Mouse (Mus musculus): ENCODE measurements around the gene Tubb1. TPM values are rescaled to one million over a fixed set of nuclear protein-coding genes. Genes with fewer than 3 reads are reported as not detected.

Tubb1 gene
- 11.0 and 14.6 TPM in 2 replicates for polyA plus RNA-seq (2014; fragmentation: Nextera tagmentation; extraction: Ambion mirVana)

DNA sequence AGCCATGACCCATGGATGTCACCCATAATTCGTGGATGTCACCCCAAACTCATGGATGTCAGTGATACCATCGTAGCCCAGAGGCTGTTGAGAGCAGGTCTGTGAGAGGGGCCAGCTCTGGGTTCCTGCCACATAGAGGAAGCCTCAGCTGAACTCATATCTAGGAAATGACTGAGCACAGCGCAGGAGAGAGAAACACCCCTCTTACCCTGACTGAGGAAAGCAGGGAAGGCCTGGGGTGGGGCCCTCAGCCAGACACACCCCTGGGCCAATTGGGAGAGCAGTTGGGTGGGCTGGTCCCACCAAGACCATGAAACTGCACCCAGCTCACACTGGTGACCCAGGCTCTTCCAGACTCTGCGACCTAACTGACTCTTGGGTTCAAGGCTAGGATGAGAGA lies at the start of gene Tubb1:
TSS of gene Tubb1 (plus strand) at position 343 of the 400 bp plus-strand sequence.
- no peak within 1 kb of the TSS for H3K9ac ChIP-seq (ENCODE audit: low read depth, low read length)
- H3K4me2 ChIP-seq, result no peak within 1 kb of the TSS
- no peaks in the 10 kb centered on the region for H3K9me3 ChIP-seq (replicated peaks; ENCODE audit: control insufficient read depth, low read length)
- WGBS (ENCODE audit: insufficient replicate concordance), result 53% methylated on average over 4 of the region's 4 CpGs
- no peak within 1 kb of the TSS for H3K4me3 ChIP-seq (ENCODE audit: low read depth, low read length)
- no peak within 1 kb of the TSS for H3K27ac ChIP-seq (ENCODE audit: low read depth, low read length)
- ATAC-seq (replicated peaks; ENCODE audit: insufficient number of reproducible peaks, low FRiP score, low TSS enrichment), result peak; percentile 55; the same call in 1 of the 2 replicates
- H3K36me3 ChIP-seq (ENCODE audit: control insufficient read depth, insufficient read depth, low read length), result no peaks in the 10 kb centered on the region
- H3K4me1 ChIP-seq (ENCODE audit: control insufficient read depth, insufficient read depth, low read length), result no peaks in the 10 kb centered on the region
- no peaks in the 10 kb centered on the region; the same call in 1 of the 2 replicates for H3K27me3 ChIP-seq (ENCODE audit: control insufficient read depth, insufficient read depth, low read length)

DNA sequence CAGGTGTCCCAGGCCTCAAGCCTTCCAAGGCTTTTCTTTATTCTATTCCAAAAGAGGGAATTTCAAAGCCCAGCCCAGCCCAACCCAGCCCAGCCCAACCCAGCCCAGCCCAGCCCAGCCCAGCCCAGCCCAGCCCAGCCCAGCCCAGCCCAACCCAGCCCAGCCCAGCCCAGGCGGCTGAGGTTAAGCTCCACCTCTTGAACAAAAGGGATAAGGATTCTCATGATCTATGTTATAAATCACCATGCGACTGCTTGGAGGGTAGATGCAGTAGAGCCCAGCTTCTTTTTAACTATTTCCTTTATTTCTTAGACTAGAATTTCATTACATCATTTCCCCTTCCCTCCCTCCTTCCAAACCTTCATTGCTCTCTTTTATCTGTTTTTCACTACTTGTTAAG lies 40.3 kb upstream of the Tubb1 start:
- 46% methylated on average over 2 of the region's 2 CpGs for WGBS (ENCODE audit: insufficient replicate concordance)
- Histone ChIP-seq H3K9ac (ENCODE audit: low read depth, low read length) (no peak overlapping the region), H3K4me3 (ENCODE audit: low read depth, low read length) (no peak overlapping the region), H3K4me1 (ENCODE audit: control insufficient read depth, insufficient read depth, low read length) (no peaks in the 10 kb centered on the region), H3K4me2 (no peak overlapping the region), H3K9me3 (replicated peaks; ENCODE audit: control insufficient read depth, low read length) (no peaks in the 10 kb centered on the region), H3K27ac (ENCODE audit: low read depth, low read length) (no peak overlapping the region), H3K36me3 (ENCODE audit: control insufficient read depth, insufficient read depth, low read length) (no peaks in the 10 kb centered on the region), H3K27me3 (ENCODE audit: control insufficient read depth, insufficient read depth, low read length) (no peaks in the 10 kb centered on the region)
- no peak for ATAC-seq (replicated peaks; ENCODE audit: insufficient number of reproducible peaks, low FRiP score, low TSS enrichment)

DNA sequence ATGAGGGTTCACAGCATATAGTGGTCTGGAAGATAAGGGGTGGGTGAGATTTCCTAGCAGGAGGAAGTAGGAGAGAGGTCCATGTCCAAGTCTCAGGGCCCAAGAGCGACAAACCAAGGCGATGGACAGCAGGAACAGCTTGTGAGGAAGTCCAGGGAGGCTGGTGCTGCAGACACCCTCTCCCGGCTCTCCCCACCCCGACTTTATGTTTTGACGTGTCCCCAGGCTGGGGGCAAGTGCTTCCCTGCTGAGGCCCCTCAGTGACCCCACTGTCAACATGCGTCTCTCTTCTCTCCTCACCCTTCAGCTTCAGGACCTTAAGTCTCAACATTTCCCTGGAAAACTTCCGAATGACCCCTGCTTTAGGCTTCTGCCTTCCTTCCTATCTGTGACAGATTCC lies 37.4 kb upstream of the Tubb1 start:
- H3K9ac ChIP-seq (ENCODE audit: low read depth, low read length), result no peak overlapping the region
- no peak overlapping the region for H3K4me2 ChIP-seq
- ATAC-seq (replicated peaks; ENCODE audit: insufficient number of reproducible peaks, low FRiP score, low TSS enrichment), result no peak
- no peak overlapping the region for H3K27ac ChIP-seq (ENCODE audit: low read depth, low read length)
- H3K27me3 ChIP-seq (ENCODE audit: control insufficient read depth, insufficient read depth, low read length), result no peaks in the 10 kb centered on the region
- H3K36me3 ChIP-seq (ENCODE audit: control insufficient read depth, insufficient read depth, low read length), result no peaks in the 10 kb centered on the region
- no peak overlapping the region for H3K4me3 ChIP-seq (ENCODE audit: low read depth, low read length)
- H3K4me1 ChIP-seq (ENCODE audit: control insufficient read depth, insufficient read depth, low read length), result peaks cover 5% of the 10 kb centered on the region
- WGBS (ENCODE audit: insufficient replicate concordance), result 61% methylated on average over 7 of the region's 7 CpGs
- H3K9me3 ChIP-seq (replicated peaks; ENCODE audit: control insufficient read depth, low read length), result no peaks in the 10 kb centered on the region

DNA sequence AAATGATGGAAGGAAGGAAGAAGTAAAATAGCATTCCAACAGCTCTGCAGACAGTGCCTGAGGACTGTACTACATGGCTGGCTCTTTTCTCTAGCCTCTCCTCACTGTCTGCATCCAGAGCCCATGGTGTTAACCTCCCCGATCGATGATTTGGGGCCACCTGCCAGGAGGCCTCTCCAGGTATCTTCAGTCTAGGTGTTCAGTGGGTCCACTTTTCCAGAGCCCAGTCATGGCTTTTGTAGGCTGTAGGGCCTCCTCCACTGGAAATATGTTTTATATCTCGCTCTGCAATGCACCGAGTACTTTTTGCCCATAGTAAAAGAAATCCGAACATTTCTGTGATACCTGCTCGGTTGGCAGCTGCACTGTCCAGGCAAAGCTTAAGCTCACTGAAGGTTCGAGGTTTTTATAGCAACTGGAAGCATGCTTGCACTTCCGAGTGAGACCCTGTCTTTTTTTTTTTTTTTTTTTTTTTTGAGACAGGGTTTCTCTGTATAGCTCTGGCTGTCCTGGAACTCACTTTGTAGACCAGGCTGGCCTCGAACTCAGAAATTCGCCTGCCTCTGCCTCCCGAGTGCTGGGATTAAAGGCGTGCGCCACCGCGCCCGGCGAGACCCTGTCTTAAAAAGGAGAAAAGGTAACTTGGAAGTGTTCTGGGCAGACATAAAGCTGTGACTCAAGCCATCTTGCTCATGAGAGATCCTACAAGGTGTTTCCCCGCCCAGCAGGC lies 35.3 kb upstream of the Tubb1 start:
- H3K9me3 ChIP-seq (replicated peaks; ENCODE audit: control insufficient read depth, low read length), result no peaks in the 10 kb centered on the region
- no peak overlapping the region; the same call in 1 of the 2 replicates for H3K9ac ChIP-seq (ENCODE audit: low read depth, low read length)
- peak overlapping the region; percentile 70 for H3K4me2 ChIP-seq
- H3K27ac ChIP-seq (ENCODE audit: low read depth, low read length), result no peak overlapping the region
- peak overlapping the region; percentile 83 for H3K4me3 ChIP-seq (ENCODE audit: low read depth, low read length)
- H3K36me3 ChIP-seq (ENCODE audit: control insufficient read depth, insufficient read depth, low read length), result no peaks in the 10 kb centered on the region
- WGBS (ENCODE audit: insufficient replicate concordance), result 47% methylated on average over 18 of the region's 18 CpGs
- peaks cover 5% of the 10 kb centered on the region for H3K4me1 ChIP-seq (ENCODE audit: control insufficient read depth, insufficient read depth, low read length)
- no peaks in the 10 kb centered on the region for H3K27me3 ChIP-seq (ENCODE audit: control insufficient read depth, insufficient read depth, low read length)
- ATAC-seq (replicated peaks; ENCODE audit: insufficient number of reproducible peaks, low FRiP score, low TSS enrichment), result no peak

DNA sequence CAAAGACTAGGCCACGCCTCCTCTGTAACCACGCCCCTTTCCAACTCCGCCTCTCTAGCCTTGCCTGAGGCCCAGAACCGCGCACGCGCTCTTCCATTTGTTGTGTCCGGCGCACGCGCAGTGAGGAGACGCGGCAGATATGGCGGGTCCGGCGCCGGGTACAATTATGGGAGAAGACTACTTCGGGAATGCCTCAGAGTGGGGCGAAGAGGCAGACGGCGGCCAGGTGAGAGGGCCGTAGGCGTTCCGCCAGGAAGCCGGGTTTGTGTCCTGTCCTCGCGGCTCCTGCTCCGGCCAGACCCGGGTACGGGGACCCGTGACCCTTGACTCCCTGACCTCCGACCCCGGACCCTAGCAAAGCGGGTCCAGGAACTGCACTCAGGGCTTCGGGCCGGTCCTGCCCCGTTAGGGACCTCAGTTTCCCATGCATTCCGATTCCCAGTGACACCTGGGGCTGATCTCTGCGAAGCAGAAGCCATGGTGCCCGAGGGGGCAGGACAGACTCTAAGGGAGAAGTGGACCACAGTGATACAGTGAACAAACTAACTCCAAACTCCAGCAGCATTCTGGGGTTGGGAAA lies 34.7 kb upstream of the Tubb1 start, which contains the start of gene Nelfcd:
TSS of gene Nelfcd (plus strand) at position 74 of the 580 bp plus-strand sequence.
- ATAC-seq (replicated peaks; ENCODE audit: insufficient number of reproducible peaks, low FRiP score, low TSS enrichment), result peak; percentile 95
- WGBS (ENCODE audit: insufficient replicate concordance), result under 1% methylated on average over 40 of the region's 40 CpGs
- H3K9me3 ChIP-seq (replicated peaks; ENCODE audit: control insufficient read depth, low read length), result no peaks in the 10 kb centered on the region
- H3K9ac ChIP-seq (ENCODE audit: low read depth, low read length), result peak within 1 kb of the TSS; percentile 92
- H3K27me3 ChIP-seq (ENCODE audit: control insufficient read depth, insufficient read depth, low read length), result no peaks in the 10 kb centered on the region
- peaks cover 5% of the 10 kb centered on the region for H3K4me1 ChIP-seq (ENCODE audit: control insufficient read depth, insufficient read depth, low read length)
- no peak within 1 kb of the TSS for H3K27ac ChIP-seq (ENCODE audit: low read depth, low read length)
- peak within 1 kb of the TSS; percentile 70 for H3K4me2 ChIP-seq
- H3K36me3 ChIP-seq (ENCODE audit: control insufficient read depth, insufficient read depth, low read length), result no peaks in the 10 kb centered on the region
- H3K4me3 ChIP-seq (ENCODE audit: low read depth, low read length), result peak within 1 kb of the TSS; percentile 83

DNA sequence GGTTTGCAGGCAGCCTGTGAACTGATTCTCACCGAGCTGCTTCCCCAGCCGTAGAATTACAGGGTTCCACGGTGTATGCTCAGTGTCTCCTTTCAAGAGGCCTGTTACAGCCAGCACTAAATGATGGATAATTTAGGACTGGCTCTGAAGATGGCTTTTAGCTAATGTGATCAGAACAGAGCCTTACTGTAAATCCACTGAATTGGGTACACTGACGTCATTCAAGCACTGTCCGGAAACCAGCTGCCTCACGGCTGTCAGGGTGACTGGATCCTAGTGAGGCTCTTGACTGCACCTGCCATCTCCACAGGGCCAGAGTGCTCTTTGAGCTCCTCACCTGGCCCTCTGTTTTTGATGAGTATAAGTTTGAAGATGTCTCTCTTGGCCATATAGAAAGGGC lies 29.4 kb upstream of the Tubb1 start:
- H3K4me1 ChIP-seq (ENCODE audit: control insufficient read depth, insufficient read depth, low read length), result peaks cover 5% of the 10 kb centered on the region
- no peak overlapping the region for H3K9ac ChIP-seq (ENCODE audit: low read depth, low read length)
- H3K9me3 ChIP-seq (replicated peaks; ENCODE audit: control insufficient read depth, low read length), result no peaks in the 10 kb centered on the region
- 91% methylated on average over 6 of the region's 6 CpGs for WGBS (ENCODE audit: insufficient replicate concordance)
- H3K27ac ChIP-seq (ENCODE audit: low read depth, low read length), result no peak overlapping the region
- H3K4me2 ChIP-seq, result no peak overlapping the region
- H3K27me3 ChIP-seq (ENCODE audit: control insufficient read depth, insufficient read depth, low read length), result no peaks in the 10 kb centered on the region
- H3K36me3 ChIP-seq (ENCODE audit: control insufficient read depth, insufficient read depth, low read length), result peaks cover 16% of the 10 kb centered on the region; the same call in 1 of the 2 replicates
- no peak for ATAC-seq (replicated peaks; ENCODE audit: insufficient number of reproducible peaks, low FRiP score, low TSS enrichment)
- H3K4me3 ChIP-seq (ENCODE audit: low read depth, low read length), result no peak overlapping the region

DNA sequence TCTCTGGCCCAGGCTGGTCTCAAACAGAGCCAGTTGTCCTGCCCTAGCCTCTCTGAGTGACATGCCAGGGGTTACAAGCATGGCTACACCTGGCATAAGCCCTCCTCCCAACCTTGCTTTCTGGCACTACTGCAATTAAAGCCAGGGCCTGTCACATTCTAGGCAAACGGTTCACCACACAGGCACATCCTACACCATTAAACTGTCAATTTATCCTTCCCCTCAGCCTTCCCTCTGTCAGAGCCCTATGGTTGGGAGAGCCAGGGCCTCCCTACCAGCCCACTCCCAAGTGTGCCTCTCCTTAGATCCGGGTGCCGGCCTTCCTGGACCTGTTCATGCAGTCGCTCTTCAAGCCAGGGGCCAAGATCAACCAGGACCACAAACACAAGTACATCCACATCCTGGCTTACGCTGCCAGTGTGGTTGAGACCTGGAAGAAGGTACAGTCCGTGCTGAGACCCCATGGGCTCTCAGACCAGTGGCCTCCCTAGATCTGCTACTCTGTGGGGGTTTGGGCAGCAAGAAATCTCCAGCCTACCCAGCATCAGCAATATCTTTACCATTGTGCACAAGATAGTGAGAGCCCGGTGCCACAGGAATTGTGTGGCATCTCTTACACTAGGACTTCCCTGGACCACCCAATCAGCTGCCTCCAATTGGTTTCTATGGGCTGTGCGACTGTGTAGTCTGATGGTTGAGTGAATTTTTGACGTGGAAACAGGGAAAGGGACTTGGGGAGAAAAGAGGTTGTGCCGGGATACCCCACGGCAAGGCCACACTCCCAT lies 26.0 kb upstream of the Tubb1 start:
- 92% methylated on average over 11 of the region's 11 CpGs for WGBS (ENCODE audit: insufficient replicate concordance)
- no peaks in the 10 kb centered on the region for H3K27me3 ChIP-seq (ENCODE audit: control insufficient read depth, insufficient read depth, low read length)
- H3K9me3 ChIP-seq (replicated peaks; ENCODE audit: control insufficient read depth, low read length), result no peaks in the 10 kb centered on the region
- peaks cover 30% of the 10 kb centered on the region for H3K36me3 ChIP-seq (ENCODE audit: control insufficient read depth, insufficient read depth, low read length)
- no peak for ATAC-seq (replicated peaks; ENCODE audit: insufficient number of reproducible peaks, low FRiP score, low TSS enrichment)
- H3K4me3 ChIP-seq (ENCODE audit: low read depth, low read length), result no peak overlapping the region
- H3K4me1 ChIP-seq (ENCODE audit: control insufficient read depth, insufficient read depth, low read length), result no peaks in the 10 kb centered on the region
- no peak overlapping the region for H3K9ac ChIP-seq (ENCODE audit: low read depth, low read length)
- H3K27ac ChIP-seq (ENCODE audit: low read depth, low read length), result no peak overlapping the region
- H3K4me2 ChIP-seq, result no peak overlapping the region

DNA sequence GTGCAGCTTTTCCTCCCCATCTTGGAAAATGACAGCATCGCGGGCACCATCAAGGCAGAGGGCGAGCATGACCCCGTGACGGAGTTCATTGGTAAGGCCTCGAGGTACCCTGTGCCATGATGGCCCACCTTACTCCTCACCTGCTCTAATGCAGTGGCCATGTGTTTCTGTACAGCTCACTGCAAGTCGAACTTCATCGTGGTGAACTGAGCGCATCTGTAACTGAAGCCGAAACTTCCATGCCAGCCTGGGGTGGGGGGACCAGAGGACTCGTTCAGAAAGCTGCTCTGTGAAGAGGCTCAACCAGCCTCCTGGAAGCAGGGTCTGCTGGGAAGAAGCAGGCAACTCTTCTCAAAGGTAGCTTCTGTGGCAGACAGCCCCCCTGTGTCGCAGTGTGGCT lies 23.6 kb upstream of the Tubb1 start:
- ATAC-seq (replicated peaks; ENCODE audit: insufficient number of reproducible peaks, low FRiP score, low TSS enrichment), result no peak
- peaks cover 26% of the 10 kb centered on the region for H3K36me3 ChIP-seq (ENCODE audit: control insufficient read depth, insufficient read depth, low read length)

More for the DNA sequence above, 23.6 kb upstream of the Tubb1 start:
- no peaks in the 10 kb centered on the region for H3K27me3 ChIP-seq (ENCODE audit: control insufficient read depth, insufficient read depth, low read length)
- H3K4me3 ChIP-seq (ENCODE audit: low read depth, low read length), result no peak overlapping the region
- no peaks in the 10 kb centered on the region for H3K4me1 ChIP-seq (ENCODE audit: control insufficient read depth, insufficient read depth, low read length)
- 93% methylated on average over 12 of the region's 12 CpGs for WGBS (ENCODE audit: insufficient replicate concordance)
- H3K9me3 ChIP-seq (replicated peaks; ENCODE audit: control insufficient read depth, low read length), result no peaks in the 10 kb centered on the region
- H3K4me2 ChIP-seq, result no peak overlapping the region
- no peak overlapping the region for H3K9ac ChIP-seq (ENCODE audit: low read depth, low read length)
- H3K27ac ChIP-seq (ENCODE audit: low read depth, low read length), result no peak overlapping the region
